Mouse (Mus musculus) lung, postnatal 0 days (tissue): ENCODE data around the gene Ikzf1.

Experiments used
- CTCF ChIP-seq: IDR thresholded peaks from 2 replicates; pipeline ENCODE4 v1.5.1; 2016; ENCODE audit warnings: antibody characterized with exemption, mild to moderate bottlenecking
- EP300 ChIP-seq: IDR thresholded peaks from 2 replicates; pipeline ENCODE4 v1.6.1; 2016; ENCODE audit warnings: antibody characterized with exemption, mild to moderate bottlenecking, control low read depth

GRCm38 (mm10) chr11:11821387-11821975, 136.7 kb downstream of the Ikzf1 start:
- no peak for TF ChIP-seq CTCF
- no peak for TF ChIP-seq EP300
